Mouse (Mus musculus): ENCODE results near the gene Ear14. TPM values are rescaled to one million over a fixed set of nuclear protein-coding genes. Genes with fewer than 3 reads are reported as not detected.
"Not testable (repeated sequence)": the region's sequence is repeated elsewhere in the genome, so short reads cannot be mapped to it uniquely, and the experiment has no call there.

Ear14 gene
- polyA plus RNA-seq, 1 experiment: not detected

DNA sequence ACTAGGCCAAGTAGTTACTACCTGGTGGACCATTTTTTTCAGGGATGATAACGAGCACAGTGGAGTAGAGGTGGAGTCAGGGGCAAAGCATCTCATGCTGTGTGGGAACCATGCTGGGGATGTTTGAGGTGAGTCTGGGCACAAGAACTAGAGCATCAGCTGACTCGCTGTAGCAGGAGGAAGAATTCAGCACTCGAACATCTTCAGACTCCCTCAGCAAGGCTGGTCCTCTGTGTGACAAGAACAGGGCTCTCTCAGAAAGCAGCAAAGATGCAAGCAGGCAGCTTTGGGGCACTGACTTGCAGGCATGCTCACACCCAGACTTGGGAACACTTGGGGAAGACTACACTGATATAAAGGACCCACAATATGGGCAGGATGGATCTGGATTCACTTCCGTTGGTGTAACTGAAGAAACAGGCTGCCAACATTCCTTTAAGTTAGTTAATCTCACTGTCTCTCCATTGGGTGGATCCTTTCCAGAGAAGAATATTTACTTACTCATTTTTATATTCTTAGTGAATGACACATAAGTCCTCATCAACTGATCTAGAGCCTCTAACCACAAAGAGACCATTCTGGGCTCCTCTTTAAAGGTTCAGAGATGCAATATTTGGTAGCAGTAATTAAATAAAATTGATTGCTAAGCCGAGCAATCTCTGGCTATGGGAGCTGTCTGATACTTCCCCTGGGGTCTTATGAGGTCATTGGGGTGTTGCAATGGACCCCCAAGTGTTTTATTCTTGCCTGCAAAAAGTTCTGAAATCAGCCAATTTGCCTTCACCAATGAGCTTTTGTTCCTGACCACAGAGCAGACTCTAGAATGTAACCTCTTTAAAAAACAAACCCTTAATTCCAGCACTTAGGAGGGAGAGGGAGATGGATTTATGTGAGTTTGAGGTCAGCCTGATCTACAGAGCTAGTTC is 3.8 kb upstream of the Ear14 start, which contains the start of gene Ang2:
Gene Ang2 (minus strand): TSS at position 51 of the 926 bp plus-strand sequence.
- no peak for TF ChIP-seq CTCF (IDR thresholded peaks at IDR 0.05; ENCODE audit: borderline replicate concordance, extremely low read depth, insufficient read depth, insufficient read length)
- TF ChIP-seq POLR2A (IDR thresholded peaks at IDR 0.05; ENCODE audit: borderline replicate concordance, extremely low read depth, insufficient read depth, insufficient read length, poor library complexity, severe bottlenecking): no peak
- no peak for DNase-seq (ENCODE audit: low read depth)

DNA sequence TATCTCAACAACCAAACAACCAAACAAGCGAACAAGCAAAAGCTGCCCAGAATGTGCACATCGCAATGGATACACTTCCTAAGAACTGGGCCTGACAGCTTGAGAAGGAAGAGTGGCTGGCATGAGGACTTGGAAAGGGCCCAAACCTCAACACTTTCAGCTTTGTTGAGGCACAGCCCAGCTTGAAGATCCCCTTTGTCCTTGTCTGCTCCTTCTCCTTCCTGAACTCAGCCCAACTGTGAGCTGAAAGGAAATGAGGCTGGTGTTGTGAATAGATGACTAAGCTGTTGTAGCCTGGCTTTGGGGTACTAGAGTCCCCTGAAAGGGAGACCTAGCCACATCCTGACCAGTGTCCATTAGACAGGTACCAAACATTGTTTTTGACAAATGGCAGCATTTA is 3.1 kb upstream of the Ear14 start:
- DNase-seq (ENCODE audit: low read depth): peak; percentile 8
- no peak for TF ChIP-seq CTCF (IDR thresholded peaks at IDR 0.05; ENCODE audit: borderline replicate concordance, extremely low read depth, insufficient read depth, insufficient read length)
- no peak for TF ChIP-seq POLR2A (IDR thresholded peaks at IDR 0.05; ENCODE audit: borderline replicate concordance, extremely low read depth, insufficient read depth, insufficient read length, poor library complexity, severe bottlenecking)

DNA sequence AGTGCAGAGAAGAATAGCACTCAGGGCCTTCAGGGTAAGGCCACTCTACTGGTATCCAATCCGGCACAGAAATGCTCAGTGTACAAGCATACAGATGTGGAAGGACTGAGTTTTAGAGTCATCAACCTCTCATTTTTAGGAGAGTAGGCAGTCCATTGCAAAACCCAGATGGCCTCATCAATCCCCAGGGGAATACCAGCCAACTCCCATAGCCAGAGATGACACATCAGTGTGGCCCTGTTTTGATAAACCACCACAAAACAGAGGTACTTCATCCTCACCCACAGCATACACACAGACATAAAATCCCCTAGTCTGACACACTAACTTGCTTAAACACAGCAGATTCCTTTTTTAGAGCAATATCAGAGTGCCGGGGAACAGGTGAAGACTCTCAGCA is 2.7 kb upstream of the Ear14 start:
- no peak for TF ChIP-seq CTCF (IDR thresholded peaks at IDR 0.05; ENCODE audit: borderline replicate concordance, extremely low read depth, insufficient read depth, insufficient read length)
- TF ChIP-seq POLR2A (IDR thresholded peaks at IDR 0.05; ENCODE audit: borderline replicate concordance, extremely low read depth, insufficient read depth, insufficient read length, poor library complexity, severe bottlenecking): no peak
- no peak for DNase-seq (ENCODE audit: low read depth)

DNA sequence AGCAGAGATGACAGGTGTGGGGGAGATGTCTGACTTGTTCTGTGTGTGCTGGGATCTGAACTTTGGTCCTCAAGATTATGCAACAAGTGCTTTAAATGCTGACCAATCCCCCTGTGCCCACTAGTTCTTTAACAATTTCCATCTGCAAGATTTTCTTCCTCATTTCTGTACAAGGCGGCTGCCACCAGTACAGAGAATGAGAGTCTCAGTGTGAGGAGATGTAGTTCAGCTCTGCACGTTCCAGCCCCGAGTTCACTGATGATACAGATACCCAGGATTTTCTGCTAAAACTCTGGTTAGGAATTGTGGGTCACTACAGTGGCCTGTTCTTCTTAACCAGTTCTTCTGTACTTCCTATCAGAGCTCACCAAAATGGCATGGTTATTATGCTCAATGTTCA is 16.9 kb downstream of the Ear14 start:
- DNase-seq (ENCODE audit: low read depth): not testable (repeated sequence)

DNA sequence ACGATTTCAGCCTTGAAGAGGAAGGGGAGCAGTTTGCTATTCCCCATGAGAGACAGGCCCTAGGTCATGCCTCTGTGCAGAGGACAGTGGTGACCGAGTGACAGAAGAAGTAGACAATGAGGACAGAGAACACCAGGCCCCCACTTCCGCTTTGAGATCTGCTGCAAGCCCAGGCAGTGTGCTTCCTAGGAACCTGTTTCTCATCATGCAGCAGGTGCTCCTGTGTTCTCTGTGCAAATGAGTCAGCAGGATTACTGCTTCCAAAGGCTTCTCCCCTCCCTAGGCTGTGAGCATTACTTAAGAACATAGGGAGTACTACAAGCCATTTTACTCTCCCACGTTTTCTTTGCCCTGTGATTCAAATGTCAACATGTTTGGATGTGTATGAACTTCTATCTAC is 26.5 kb downstream of the Ear14 start:
- DNase-seq (ENCODE audit: low read depth): not testable (repeated sequence)

DNA sequence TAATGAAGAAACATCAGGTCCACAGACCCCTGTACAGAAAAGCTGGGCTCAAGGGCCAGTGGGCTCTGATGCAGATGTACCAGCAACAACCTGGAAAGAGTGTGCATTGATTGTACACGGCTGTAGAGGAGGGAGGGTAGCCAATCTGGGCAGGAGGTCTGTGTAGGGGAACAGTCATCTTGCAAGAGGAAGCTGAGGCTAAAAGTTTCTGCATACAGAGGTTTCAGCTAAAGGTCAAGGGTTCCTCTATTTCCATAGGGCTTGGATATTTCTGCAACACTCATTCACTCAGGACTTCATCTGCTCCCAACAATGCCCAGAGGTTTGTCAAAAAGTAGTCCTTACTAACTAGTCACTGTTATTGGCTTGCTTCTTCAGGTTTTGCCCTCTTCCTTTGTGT is 34.3 kb downstream of the Ear14 start:
- DNase-seq (ENCODE audit: low read depth): not testable (repeated sequence)

DNA sequence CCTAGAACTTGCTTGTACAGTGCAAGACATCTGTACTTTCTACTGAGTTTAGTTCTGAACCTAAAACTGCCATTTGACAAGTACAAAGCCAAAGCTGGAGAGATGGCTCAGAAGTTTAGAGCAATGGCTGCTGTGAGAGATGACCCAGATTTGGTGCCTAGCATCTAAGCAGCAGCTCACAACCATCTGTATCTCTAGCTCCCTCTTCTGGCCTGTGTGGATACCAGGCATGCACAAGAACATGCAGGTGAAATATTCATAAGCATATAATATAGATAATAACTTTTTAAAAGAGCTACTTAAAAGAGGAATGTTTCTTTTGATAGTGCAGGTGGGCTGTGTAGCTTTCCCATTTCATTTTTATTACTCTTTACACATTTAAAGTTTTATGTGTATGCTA is 37.7 kb downstream of the Ear14 start:
- peak; percentile 56 for DNase-seq (ENCODE audit: low read depth)
- TF ChIP-seq POLR2A (IDR thresholded peaks at IDR 0.05; ENCODE audit: borderline replicate concordance, extremely low read depth, insufficient read depth, insufficient read length, poor library complexity, severe bottlenecking) (no peak), CTCF (IDR thresholded peaks at IDR 0.05; ENCODE audit: borderline replicate concordance, extremely low read depth, insufficient read depth, insufficient read length) (peak; percentile 61; the same call in 1 of the 2 replicates)

DNA sequence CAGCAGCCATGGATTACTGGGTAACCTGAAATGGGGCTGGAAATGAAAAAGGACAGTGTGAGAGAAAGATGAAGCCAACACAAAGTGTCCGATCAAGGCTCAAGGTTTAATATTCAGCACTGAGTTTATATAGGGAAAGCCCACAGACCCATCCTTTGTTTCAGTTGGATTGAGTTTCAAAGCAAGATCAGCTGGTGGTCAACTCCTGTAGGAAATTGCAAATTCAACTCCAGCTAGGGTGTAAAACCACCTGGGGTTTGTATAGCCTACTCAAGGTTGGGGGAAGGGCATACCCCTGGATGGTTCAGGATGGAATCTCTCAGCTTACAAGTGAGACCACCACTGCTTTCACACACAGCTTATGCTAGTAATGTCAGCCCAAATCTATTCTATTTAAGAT is 44.5 kb downstream of the Ear14 start:
- DNase-seq (ENCODE audit: low read depth): no peak
- no peak for TF ChIP-seq CTCF (IDR thresholded peaks at IDR 0.05; ENCODE audit: borderline replicate concordance, extremely low read depth, insufficient read depth, insufficient read length)
- no peak for TF ChIP-seq POLR2A (IDR thresholded peaks at IDR 0.05; ENCODE audit: borderline replicate concordance, extremely low read depth, insufficient read depth, insufficient read length, poor library complexity, severe bottlenecking)

DNA sequence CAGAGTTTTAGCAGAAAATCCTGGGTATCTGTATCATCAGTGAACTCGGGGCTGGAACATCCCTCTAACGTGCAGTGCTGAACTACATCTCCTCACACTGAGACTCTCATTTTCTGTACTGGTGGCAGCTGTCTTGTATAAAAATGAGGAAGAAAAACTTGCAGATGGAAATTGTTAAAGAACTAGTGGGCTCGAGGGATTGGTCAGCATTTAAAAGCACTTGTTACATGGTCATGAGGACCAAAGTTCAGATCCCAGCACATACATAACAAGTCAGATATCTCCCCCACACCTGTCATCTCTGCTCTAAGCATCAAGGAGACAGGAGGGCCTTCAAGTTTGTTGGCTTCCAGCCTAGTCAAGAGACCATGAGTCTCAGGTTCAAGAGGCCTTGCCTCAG is 47.2 kb downstream of the Ear14 start:
- DNase-seq (ENCODE audit: low read depth): no peak
- TF ChIP-seq CTCF (IDR thresholded peaks at IDR 0.05; ENCODE audit: borderline replicate concordance, extremely low read depth, insufficient read depth, insufficient read length) (no peak), POLR2A (IDR thresholded peaks at IDR 0.05; ENCODE audit: borderline replicate concordance, extremely low read depth, insufficient read depth, insufficient read length, poor library complexity, severe bottlenecking) (no peak)

DNA sequence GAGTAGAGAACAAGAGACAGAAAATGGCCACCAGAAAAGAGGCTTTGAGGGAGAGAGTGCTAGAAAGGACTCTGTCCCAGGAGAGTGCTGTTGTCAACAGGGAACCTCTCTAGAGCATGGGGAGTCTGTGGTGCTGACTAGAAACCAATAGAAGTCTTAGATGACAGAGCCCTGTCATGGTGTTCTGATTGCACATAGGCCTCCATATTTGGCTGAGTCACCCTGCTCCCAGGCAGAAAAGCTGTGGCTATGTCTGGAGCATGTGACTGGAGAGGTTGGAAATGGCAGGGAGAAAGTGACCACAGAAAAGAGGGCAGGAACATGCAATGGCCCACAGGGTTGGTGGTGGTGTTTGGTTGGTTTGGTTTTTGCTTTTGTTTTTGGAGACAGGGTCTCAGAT is 49.0 kb downstream of the Ear14 start:
- not testable (repeated sequence) for DNase-seq (ENCODE audit: low read depth)

DNA sequence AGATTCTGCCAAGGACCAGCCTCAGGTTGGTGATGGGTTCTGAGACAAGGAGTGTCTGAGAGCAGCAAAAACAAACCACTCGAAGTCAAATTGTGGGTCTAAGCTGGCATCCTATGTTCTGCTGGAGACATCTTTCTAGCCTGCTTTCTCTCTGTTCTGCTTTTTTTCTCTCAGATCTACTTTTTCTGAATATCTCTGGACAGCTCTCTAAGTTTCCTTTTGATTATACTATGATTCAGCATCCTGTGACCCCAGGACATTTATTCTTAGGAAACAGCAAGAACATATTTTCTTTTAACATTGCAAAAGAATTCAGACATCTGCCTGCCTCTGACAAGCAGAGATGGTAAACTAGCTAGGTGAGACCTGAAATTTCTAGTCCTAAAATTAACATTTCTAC is 50.4 kb downstream of the Ear14 start:
- DNase-seq (ENCODE audit: low read depth): no peak
- no peak for TF ChIP-seq CTCF (IDR thresholded peaks at IDR 0.05; ENCODE audit: borderline replicate concordance, extremely low read depth, insufficient read depth, insufficient read length)
- no peak for TF ChIP-seq POLR2A (IDR thresholded peaks at IDR 0.05; ENCODE audit: borderline replicate concordance, extremely low read depth, insufficient read depth, insufficient read length, poor library complexity, severe bottlenecking)

Other genes with a start within 250 kb of the Ear14 start
- 0.16 and 0.42 TPM in 2 replicates for gene Pnp2, start 247.4 kb upstream of the Ear14 start, polyA plus RNA-seq (2012; rRNA removed)
- gene Rnase10, start 195.6 kb upstream of the Ear14 start, polyA plus RNA-seq (2012; rRNA removed): 0.05 TPM in 1 of 2 replicates, not detected in the other
- gene Rnase9, start 161.5 kb upstream of the Ear14 start, polyA plus RNA-seq (2012; rRNA removed): not detected in 2 replicates
- not detected in 2 replicates for gene Rnase11, start 153.2 kb upstream of the Ear14 start, polyA plus RNA-seq (2012; rRNA removed)
- gene Rnase12, start 145.7 kb upstream of the Ear14 start, polyA plus RNA-seq (2012; rRNA removed): 0.15 TPM in 1 of 2 replicates, not detected in the other
- not detected in 2 replicates for gene Olfr750, start 129.0 kb upstream of the Ear14 start, polyA plus RNA-seq (2012; rRNA removed)
- gene Rnase4, start 112.3 kb upstream of the Ear14 start, polyA plus RNA-seq (2012; rRNA removed): 15.1 and 18.2 TPM in 2 replicates
- 4.3 and 4.5 TPM in 2 replicates for gene Ang, start 112.2 kb upstream of the Ear14 start, polyA plus RNA-seq (2012; rRNA removed)
- not detected in 2 replicates for gene Eddm3b, start 89.0 kb upstream of the Ear14 start, polyA plus RNA-seq (2012; rRNA removed)
- gene Rnase6, start 79.5 kb upstream of the Ear14 start, polyA plus RNA-seq (2012; rRNA removed): 0.44 and 0.52 TPM in 2 replicates
- 0.09 and 0.27 TPM in 2 replicates for gene Rnase1, start 56.6 kb upstream of the Ear14 start, polyA plus RNA-seq (2012; rRNA removed)
- not detected in 2 replicates for gene Rnase2b, start 41.1 kb upstream of the Ear14 start, polyA plus RNA-seq (2012; rRNA removed)
- not detected in 2 replicates for gene Ang2, start 4.2 kb upstream of the Ear14 start, polyA plus RNA-seq (2012; rRNA removed)
- not detected in 2 replicates for gene Rnase2a, start 52.7 kb downstream of the Ear14 start, polyA plus RNA-seq (2012; rRNA removed)
- not detected in 2 replicates for gene Gm7247, start 158.4 kb downstream of the Ear14 start, polyA plus RNA-seq (2012; rRNA removed)
- not detected in 2 replicates for gene Vmn2r88, start 207.4 kb downstream of the Ear14 start, polyA plus RNA-seq (2012; rRNA removed)
- not detected in 2 replicates for gene Vmn2r89, start 248.5 kb downstream of the Ear14 start, polyA plus RNA-seq (2012; rRNA removed)